Mouse (Mus musculus) hindbrain, embryonic 11.5 days (tissue): Measurements from ENCODE around the gene Vav2. TPM values are rescaled to one million over a fixed set of nuclear protein-coding genes. Genes with fewer than 3 reads are reported as not detected.

ENCODE experiments used
- ATAC-seq: fragments of 200-750 bp; cut with Nextera tagmentation; 2 replicates; pipeline ENCODE4 v1.8.0; 2017; ENCODE audit warnings: mild to moderate bottlenecking, moderate TSS enrichment, moderate library complexity; ENCODE audit not compliant: low FRiP score
- DNase-seq: peaks from one replicate; pipeline ENCODE4 v3.0.0-alpha.2; 2015; ENCODE audit warnings: low spot score
- H3K27ac ChIP-seq: fragments of 300-500 bp; sonication (generic); 2 replicates; pipeline ENCODE4 v1.5.1; 2014; ENCODE audit warnings: mild to moderate bottlenecking, low read depth, low read length
- H3K27me3 ChIP-seq: fragments of 300-500 bp; sonication (generic); 2 replicates; pipeline ENCODE4 v1.6.1; 2014; ENCODE audit warnings: mild to moderate bottlenecking, low read length, moderate library complexity, mixed read lengths; ENCODE audit not compliant: control insufficient read depth, insufficient read depth
- H3K36me3 ChIP-seq: fragments of 300-500 bp; sonication (generic); 2 replicates; pipeline ENCODE4 v1.6.1; 2014; ENCODE audit warnings: mild to moderate bottlenecking, low read length, moderate library complexity, mixed read lengths; ENCODE audit not compliant: control insufficient read depth, insufficient read depth
- H3K4me1 ChIP-seq: fragments of 300-500 bp; sonication (generic); replicated peaks from 2 replicates; pipeline ENCODE4 v1.6.1; 2014; ENCODE audit warnings: low read length, mixed read lengths; ENCODE audit not compliant: control insufficient read depth, insufficient read depth
- H3K4me2 ChIP-seq: fragments of 300-500 bp; sonication (generic); replicated peaks from 2 replicates; pipeline ENCODE4 v1.6.1; 2014; ENCODE audit warnings: mild to moderate bottlenecking, low read depth, low read length
- H3K4me3 ChIP-seq: fragments of 300-500 bp; sonication (generic); 2 replicates; pipeline ENCODE4 v1.5.1; 2014; ENCODE audit warnings: low read depth, low read length
- H3K9ac ChIP-seq: fragments of 300-500 bp; sonication (generic); 2 replicates; pipeline ENCODE4 v1.6.1; 2014; ENCODE audit warnings: low read depth, low read length
- H3K9me3 ChIP-seq: fragments of 300-500 bp; sonication (generic); 2 replicates; pipeline ENCODE4 v1.6.1; 2016; ENCODE audit warnings: low read length; ENCODE audit not compliant: control insufficient read depth
- WGBS: fragments of 180-500 bp; shearing (Covaris S2); extraction: QIAGEN DNeasy Blood & Tissue Kit; methylation state at CpG from one replicate; pipeline ENCODE4 v1.1.7; 2014; 5-methylcytosine and 5-hydroxymethylcytosine counted together
- polyA plus RNA-seq: library from polyadenylated mRNA; unstranded; fragments of >200 nt; fragmentation: Nextera tagmentation; extraction: Ambion mirVana; gene quantifications from 2 replicates; pipeline ENCODE4 v1.2.1, GENCODE M21; 2014

The Vav2 gene
- polyA plus RNA-seq, 1 experiment from 2014 or later: 12.9 TPM

DNA sequence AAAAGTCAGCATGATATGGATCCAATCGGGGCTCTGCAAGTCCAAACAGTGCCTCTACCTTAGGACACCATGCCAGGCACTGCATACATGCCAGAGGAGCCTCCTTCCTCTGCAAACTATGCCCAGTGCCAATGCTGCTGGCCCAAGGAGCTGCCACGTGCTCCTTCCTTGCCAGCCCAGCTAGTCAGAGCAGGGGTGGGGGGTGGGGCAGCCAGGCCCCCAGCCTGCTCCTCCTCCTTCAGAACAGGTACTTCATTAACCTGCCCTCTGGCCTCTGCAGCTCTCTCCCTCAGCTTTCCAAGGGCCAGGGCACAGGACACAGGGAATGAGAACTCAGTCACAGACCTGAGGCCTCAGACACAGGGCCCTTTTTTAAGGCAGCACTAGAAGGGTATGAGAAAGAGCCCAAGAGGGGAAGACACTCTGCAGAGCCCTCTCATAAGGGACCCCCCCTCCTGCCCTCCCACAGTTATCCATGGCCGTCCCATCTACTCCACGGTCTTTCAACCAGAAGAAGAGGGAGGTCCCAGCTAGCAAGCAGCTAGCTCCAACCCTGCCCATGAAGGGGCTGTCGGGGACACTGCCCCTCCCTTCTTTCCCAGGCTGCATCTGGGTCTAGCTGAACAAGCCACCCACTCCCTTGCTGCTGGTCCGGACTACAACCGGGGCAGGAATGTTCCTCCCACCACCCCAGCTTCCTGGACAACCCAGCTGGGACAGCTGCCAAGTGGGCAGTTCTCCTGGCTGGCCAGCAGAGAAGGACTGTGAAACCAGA, 179.9 kb downstream of the Vav2 start:
- peak; percentile 17 for DNase-seq
- WGBS: 48% methylated on average over 7 of the region's 7 CpGs

DNA sequence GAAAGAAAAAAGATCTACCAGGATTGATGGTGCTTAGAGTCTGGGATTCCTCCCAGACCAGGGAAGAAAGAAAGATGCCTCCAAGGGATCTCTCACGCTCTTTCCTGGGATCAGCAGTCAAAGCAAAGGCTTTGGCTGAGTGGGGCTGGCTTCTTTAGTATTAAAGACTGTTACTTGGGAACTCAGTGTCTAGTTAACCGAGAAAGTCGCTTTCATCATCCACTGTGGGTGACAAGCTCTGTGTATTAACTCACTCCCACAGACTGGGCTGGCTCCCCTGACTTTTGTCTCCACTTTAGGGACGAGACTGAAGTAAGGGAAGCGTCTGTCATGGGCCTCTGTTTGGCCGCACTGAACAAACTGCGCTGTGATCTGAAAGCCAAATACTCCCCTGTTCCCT, 180.9 kb downstream of the Vav2 start:
- H3K36me3 ChIP-seq: no peaks in the 10 kb centered on the region
- no peak overlapping the region for H3K4me3 ChIP-seq
- H3K9ac ChIP-seq: no peak overlapping the region
- H3K9me3 ChIP-seq: no peaks in the 10 kb centered on the region
- H3K27me3 ChIP-seq: no peaks in the 10 kb centered on the region
- WGBS: 69% methylated on average over 7 of the region's 7 CpGs
- DNase-seq (no peak), ATAC-seq (no peak)
- no peaks in the 10 kb centered on the region for H3K4me1 ChIP-seq
- H3K4me2 ChIP-seq: no peak overlapping the region
- no peak overlapping the region for H3K27ac ChIP-seq

More for the DNA sequence above, 179.9 kb downstream of the Vav2 start:
- Histone ChIP-seq H3K9ac (no peak overlapping the region), H3K4me3 (no peak overlapping the region), H3K36me3 (no peaks in the 10 kb centered on the region), H3K4me2 (no peak overlapping the region), H3K27me3 (no peaks in the 10 kb centered on the region), H3K4me1 (no peaks in the 10 kb centered on the region), H3K27ac (no peak overlapping the region), H3K9me3 (no peaks in the 10 kb centered on the region)
- no peak for ATAC-seq

DNA sequence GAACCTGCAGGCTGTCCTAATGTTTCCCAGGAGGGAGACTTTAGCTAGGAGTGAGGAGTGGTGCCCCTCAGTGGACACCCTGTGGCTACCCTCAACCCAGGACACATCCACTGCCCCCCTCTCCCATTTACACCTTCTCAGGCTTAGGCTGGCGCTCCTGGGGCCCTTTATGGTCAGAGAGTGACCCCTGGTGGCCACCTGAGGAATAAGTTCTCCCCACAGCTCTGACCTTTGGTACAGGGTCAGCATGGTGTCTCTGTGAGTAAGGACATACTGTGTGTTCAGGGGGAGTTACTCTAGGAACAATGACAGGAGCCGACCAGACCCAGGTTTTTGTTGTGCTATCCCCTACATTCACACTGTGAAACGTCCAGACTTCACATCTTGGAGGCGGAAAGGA, 189.5 kb downstream of the Vav2 start:
- DNase-seq: peak; percentile 79
- 0 out of 2 replicates have a peak, but pooled peaks have one; percentile 45 for ATAC-seq

DNA sequence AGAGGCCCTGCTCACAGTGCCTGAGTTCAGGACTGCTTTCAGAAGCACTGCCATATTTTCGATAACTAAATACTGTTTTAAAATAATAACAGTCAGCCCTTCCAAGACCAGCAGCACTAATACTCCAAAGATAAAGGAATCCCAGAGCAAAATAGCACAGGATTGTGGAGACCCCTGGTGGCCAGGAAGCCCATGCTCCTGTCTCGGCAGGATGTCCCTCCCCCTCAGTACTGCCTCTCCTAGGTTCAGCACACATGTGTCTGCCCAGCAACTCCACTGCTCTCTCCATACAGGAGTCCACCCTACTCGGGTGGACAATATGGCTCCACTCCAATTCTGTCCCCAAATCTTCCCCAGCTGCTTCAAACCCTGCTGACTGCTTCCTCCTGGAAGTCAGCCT, 191.1 kb downstream of the Vav2 start:
- no peak for ATAC-seq
- no peaks in the 10 kb centered on the region for H3K9me3 ChIP-seq

More for the DNA sequence above, 189.5 kb downstream of the Vav2 start:
- 26% methylated on average over 4 of the region's 4 CpGs for WGBS
- Histone ChIP-seq H3K4me2 (no peak overlapping the region), H3K4me3 (no peak overlapping the region), H3K4me1 (no peaks in the 10 kb centered on the region), H3K27ac (no peak overlapping the region), H3K9ac (no peak overlapping the region), H3K36me3 (no peaks in the 10 kb centered on the region), H3K9me3 (no peaks in the 10 kb centered on the region), H3K27me3 (no peaks in the 10 kb centered on the region; the same call in 1 of the 2 replicates)

DNA sequence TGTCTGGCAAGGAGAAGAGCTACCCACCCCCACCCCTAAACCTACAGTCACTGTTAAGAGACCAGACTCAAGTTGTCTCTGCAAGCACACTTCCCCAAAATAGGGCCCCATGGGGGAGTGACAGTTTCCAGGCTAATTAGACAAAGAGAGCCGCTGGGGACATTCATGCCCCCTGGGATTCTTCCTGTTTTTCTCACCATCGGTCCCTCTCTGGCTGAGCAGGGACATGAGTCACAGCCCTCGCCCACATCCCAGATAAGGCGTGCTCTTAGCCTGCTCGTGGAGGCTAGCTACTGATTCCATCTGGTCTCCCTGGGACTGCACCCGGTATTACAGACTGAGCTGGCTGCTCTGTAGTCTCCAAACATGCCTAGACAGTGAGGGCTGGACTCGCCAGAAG, 194.5 kb downstream of the Vav2 start:
- no peaks in the 10 kb centered on the region for H3K9me3 ChIP-seq
- no peaks in the 10 kb centered on the region for H3K36me3 ChIP-seq
- H3K27me3 ChIP-seq: no peaks in the 10 kb centered on the region; the same call in 1 of the 2 replicates
- no peak overlapping the region for H3K4me2 ChIP-seq
- no peak for DNase-seq
- H3K27ac ChIP-seq: no peak overlapping the region
- H3K9ac ChIP-seq: no peak overlapping the region
- ATAC-seq: no peak
- H3K4me3 ChIP-seq: no peak overlapping the region
- no peaks in the 10 kb centered on the region for H3K4me1 ChIP-seq
- WGBS: 38% methylated on average over 7 of the region's 7 CpGs

More for the DNA sequence above, 191.1 kb downstream of the Vav2 start:
- H3K4me1 ChIP-seq: no peaks in the 10 kb centered on the region
- H3K36me3 ChIP-seq: no peaks in the 10 kb centered on the region
- no peaks in the 10 kb centered on the region; the same call in 1 of the 2 replicates for H3K27me3 ChIP-seq
- WGBS: 27% methylated on average over 3 of the region's 3 CpGs
- H3K4me3 ChIP-seq: no peak overlapping the region
- DNase-seq: peak; percentile 72
- no peak overlapping the region for H3K27ac ChIP-seq
- no peak overlapping the region for H3K9ac ChIP-seq
- H3K4me2 ChIP-seq: no peak overlapping the region

DNA sequence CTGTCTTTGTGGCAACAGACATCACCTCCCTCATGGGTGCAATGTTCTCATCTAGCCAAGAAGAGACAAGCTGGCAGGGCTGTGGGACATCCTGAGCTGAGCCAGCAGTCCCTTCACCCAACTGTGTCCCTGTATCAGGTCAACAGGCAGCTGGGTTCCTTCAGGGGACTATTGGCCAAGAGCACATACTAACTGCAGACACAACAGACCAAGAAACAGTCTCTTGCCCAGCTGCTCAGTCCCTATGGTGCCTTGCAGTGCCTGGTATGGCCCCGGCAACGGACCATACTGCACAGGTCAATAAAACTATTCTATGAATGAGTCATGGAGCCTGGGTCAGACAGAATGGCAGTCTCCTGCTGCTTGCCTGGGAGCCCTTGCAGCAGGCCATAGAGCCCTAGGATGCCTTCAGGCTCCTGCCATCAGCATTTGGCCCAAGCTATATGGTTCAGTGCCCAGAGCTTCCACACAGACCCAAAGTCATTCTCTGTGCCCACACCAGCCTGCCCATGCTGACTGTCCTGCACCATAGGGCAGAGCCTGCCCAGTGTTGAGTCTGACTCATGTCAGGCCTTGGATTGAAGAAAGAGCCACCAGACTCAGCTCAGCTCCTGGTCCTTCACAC, 197.2 kb downstream of the Vav2 start:
- DNase-seq (no peak), ATAC-seq (no peak)
- no peaks in the 10 kb centered on the region for H3K4me1 ChIP-seq
- no peak overlapping the region for H3K4me3 ChIP-seq
- WGBS: 78% methylated on average over 2 of the region's 2 CpGs
- no peak overlapping the region for H3K9ac ChIP-seq
- no peaks in the 10 kb centered on the region for H3K9me3 ChIP-seq
- H3K4me2 ChIP-seq: no peak overlapping the region
- H3K36me3 ChIP-seq: no peaks in the 10 kb centered on the region
- H3K27me3 ChIP-seq: no peaks in the 10 kb centered on the region
- H3K27ac ChIP-seq: no peak overlapping the region

DNA sequence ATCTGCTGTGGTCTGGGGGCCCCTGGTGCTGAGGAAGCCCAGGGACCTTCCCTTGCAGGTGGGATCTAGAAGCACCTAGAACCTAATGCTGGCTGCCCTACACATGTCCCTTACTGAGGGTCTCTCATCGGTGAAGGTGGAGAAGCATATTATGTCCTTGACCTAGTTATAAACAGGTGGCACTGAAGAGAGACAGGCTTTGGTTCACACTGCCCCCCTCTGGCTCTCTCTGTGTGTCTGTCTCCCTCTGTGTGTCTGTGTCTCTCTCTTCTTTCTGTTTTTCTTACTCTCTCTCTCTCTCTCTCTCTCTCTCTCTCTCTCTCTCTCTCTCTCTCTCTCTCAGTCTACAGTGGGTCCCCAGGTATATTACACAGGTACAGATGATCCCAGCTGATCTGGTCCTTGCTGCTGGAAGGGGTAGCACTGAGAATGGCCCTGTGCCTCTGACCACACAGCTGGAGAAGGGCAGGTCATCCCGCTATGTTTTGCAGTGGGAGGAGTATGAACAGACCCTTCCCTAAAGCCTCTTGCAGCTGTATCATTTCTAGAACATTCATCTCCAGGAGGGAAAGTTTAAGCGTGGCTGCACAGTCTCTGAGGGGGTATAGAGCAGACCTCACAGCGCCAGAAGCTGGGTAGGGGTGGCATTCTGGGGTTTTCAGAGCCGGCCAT, 197.9 kb downstream of the Vav2 start:
- Histone ChIP-seq H3K9ac (no peak overlapping the region), H3K4me2 (no peak overlapping the region), H3K27me3 (no peaks in the 10 kb centered on the region), H3K36me3 (no peaks in the 10 kb centered on the region), H3K9me3 (no peaks in the 10 kb centered on the region), H3K27ac (no peak overlapping the region), H3K4me1 (no peaks in the 10 kb centered on the region), H3K4me3 (no peak overlapping the region)
- 77% methylated on average over 5 of the region's 5 CpGs for WGBS
- DNase-seq (no peak), ATAC-seq (no peak)

DNA sequence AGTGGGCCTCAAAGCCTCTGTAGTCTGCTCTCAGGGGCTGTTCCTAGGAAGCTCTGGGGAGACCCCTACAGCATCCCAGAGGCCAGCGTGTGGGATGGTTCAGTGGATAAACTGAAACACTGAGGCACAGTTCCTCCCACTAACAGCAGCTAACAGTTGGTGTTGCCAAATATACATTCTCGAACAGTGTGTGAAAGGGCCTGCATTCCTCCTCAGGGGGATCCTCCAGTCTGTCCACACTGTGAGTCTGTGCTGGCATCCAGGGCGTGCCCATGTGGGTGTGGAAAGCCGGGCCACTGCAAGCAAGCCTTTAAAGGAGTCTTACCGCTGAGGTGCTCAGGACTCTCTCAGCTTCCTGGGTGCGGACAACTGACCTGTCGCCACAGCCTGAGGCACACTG, 200.3 kb downstream of the Vav2 start:
- H3K9ac ChIP-seq: no peak overlapping the region
- no peak overlapping the region for H3K27ac ChIP-seq
- no peak overlapping the region for H3K4me2 ChIP-seq
- H3K27me3 ChIP-seq: no peaks in the 10 kb centered on the region
- WGBS: 72% methylated on average over 7 of the region's 7 CpGs
- H3K36me3 ChIP-seq: no peaks in the 10 kb centered on the region
- H3K4me1 ChIP-seq: no peaks in the 10 kb centered on the region
- ATAC-seq: no peak
- H3K9me3 ChIP-seq: no peaks in the 10 kb centered on the region
- H3K4me3 ChIP-seq: no peak overlapping the region
- no peak for DNase-seq
